Mouse (Mus musculus) myocyte (in vitro differentiated cells): ENCODE results near the gene Ddx6.

Experiments used
- MAX ChIP-seq: IDR thresholded peaks from one replicate; pipeline ENCODE4 v1.6.1; 2011; ENCODE audit warnings: low read depth, mild to moderate bottlenecking, control low read depth
- POLR2A ChIP-seq: IDR thresholded peaks from one replicate; pipeline ENCODE4 v1.6.1; 2011; ENCODE audit warnings: low read depth, mild to moderate bottlenecking, control low read depth, moderate library complexity; ENCODE audit not compliant: insufficient read length
- REST ChIP-seq: IDR thresholded peaks from one replicate; pipeline ENCODE4 v1.6.1; 2011; ENCODE audit warnings: mild to moderate bottlenecking, control low read depth, moderate library complexity; ENCODE audit not compliant: insufficient read depth, insufficient read length
- USF1 ChIP-seq: IDR thresholded peaks from one replicate; pipeline ENCODE4 v1.6.1; 2011; ENCODE audit warnings: low read depth, mild to moderate bottlenecking, control low read depth, moderate library complexity

DNA sequence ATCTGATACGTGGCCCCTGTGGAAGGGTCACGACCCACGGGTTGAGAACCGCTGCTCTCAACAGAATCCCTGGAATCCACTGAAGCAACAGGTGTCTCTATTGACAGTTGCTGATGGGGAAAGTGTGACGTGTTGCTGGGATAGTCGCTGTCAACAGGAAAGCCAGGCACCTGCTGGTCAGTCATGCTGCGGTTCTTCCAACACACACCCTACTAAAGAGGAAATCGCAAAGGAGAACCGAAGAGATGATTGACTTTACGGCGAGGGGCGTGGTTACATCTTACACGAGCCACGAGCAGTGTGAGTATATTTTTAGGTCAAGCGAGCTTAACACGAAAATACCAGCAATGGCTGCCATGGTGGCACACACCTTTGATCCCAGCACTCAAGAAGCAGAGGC is 22.3 kb upstream of the Ddx6 start:
- TF ChIP-seq MAX, result no peak
- no peak for TF ChIP-seq POLR2A
- no peak for TF ChIP-seq USF1
- no peak for TF ChIP-seq REST
